Mouse (Mus musculus): ENCODE measurements at regions not wholly inside any gene's neighbourhood (a gene's known extent, or its start where the extent isn't known, plus 50 kb on each side); places are given as distances from the start of the nearest gene placed in this dataset.

- Histone ChIP-seq H3K27ac (ENCODE audit: low read length) (no peak overlapping the region), H3K36me3 (ENCODE audit: insufficient read depth, low read length) (no peaks in the 10 kb centered on the region), H3K27me3 (ENCODE audit: insufficient read depth, low read length) (no peaks in the 10 kb centered on the region), H3K4me3 (ENCODE audit: low read length) (no peak overlapping the region), H3K4me1 (ENCODE audit: insufficient read depth, low read length) (no peaks in the 10 kb centered on the region), H3K9me3 (ENCODE audit: low read length) (no peaks in the 10 kb centered on the region), H3K4me2 (replicated peaks; ENCODE audit: low read depth, low read length) (no peak overlapping the region), H3K9ac (replicated peaks; ENCODE audit: low read length) (no peak overlapping the region)
- ATAC-seq (ENCODE audit: low FRiP score, low TSS enrichment) = peak; percentile 31; the same call in 1 of the 2 replicates
- 57% methylated on average over 3 of the region's 3 CpGs for WGBS
Measured at GRCm38 (mm10) chr5:41369907-41370306, 338.1 kb downstream of the Rab28 start.

GRCm38 (mm10) chr5:41365883-41366282 is 342.1 kb downstream of the Rab28 start:
- no peaks in the 10 kb centered on the region for H3K36me3 ChIP-seq (ENCODE audit: insufficient read depth, low read length)
- no peak overlapping the region for H3K9ac ChIP-seq (replicated peaks; ENCODE audit: low read length)
- no peak overlapping the region for H3K27ac ChIP-seq (ENCODE audit: low read length)
- no peak overlapping the region for H3K4me3 ChIP-seq (ENCODE audit: low read length)
- no peaks in the 10 kb centered on the region for H3K4me1 ChIP-seq (ENCODE audit: insufficient read depth, low read length)
- H3K27me3 ChIP-seq (ENCODE audit: insufficient read depth, low read length) = no peaks in the 10 kb centered on the region
- no peaks in the 10 kb centered on the region for H3K9me3 ChIP-seq (ENCODE audit: low read length)
- ATAC-seq (ENCODE audit: low FRiP score, low TSS enrichment) = no peak
- no peak overlapping the region for H3K4me2 ChIP-seq (replicated peaks; ENCODE audit: low read depth, low read length)
- 56% methylated on average over 4 of the region's 4 CpGs for whole genome bisulfite sequencing

GRCm38 (mm10) chr5:41348410-41348821 is 359.5 kb downstream of the Rab28 start:
- Histone ChIP-seq H3K4me1 (ENCODE audit: insufficient read depth, low read length) (no peaks in the 10 kb centered on the region), H3K36me3 (ENCODE audit: insufficient read depth, low read length) (no peaks in the 10 kb centered on the region), H3K9me3 (ENCODE audit: low read length) (no peaks in the 10 kb centered on the region), H3K9ac (replicated peaks; ENCODE audit: low read length) (no peak overlapping the region), H3K27me3 (ENCODE audit: insufficient read depth, low read length) (no peaks in the 10 kb centered on the region), H3K27ac (ENCODE audit: low read length) (no peak overlapping the region), H3K4me3 (ENCODE audit: low read length) (no peak overlapping the region), H3K4me2 (replicated peaks; ENCODE audit: low read depth, low read length) (no peak overlapping the region)
- no peak for ATAC-seq (ENCODE audit: low FRiP score, low TSS enrichment)
- WGBS = 58% methylated on average over 2 of the region's 2 CpGs

GRCm38 (mm10) chr5:41347416-41347815 is 360.5 kb downstream of the Rab28 start:
- 89% methylated on average over 3 of the region's 3 CpGs for WGBS
- Histone ChIP-seq H3K9ac (replicated peaks; ENCODE audit: low read length) (no peak overlapping the region), H3K27ac (ENCODE audit: low read length) (no peak overlapping the region), H3K36me3 (ENCODE audit: insufficient read depth, low read length) (no peaks in the 10 kb centered on the region), H3K4me3 (ENCODE audit: low read length) (no peak overlapping the region), H3K9me3 (ENCODE audit: low read length) (no peaks in the 10 kb centered on the region), H3K27me3 (ENCODE audit: insufficient read depth, low read length) (no peaks in the 10 kb centered on the region), H3K4me1 (ENCODE audit: insufficient read depth, low read length) (no peaks in the 10 kb centered on the region), H3K4me2 (replicated peaks; ENCODE audit: low read depth, low read length) (no peak overlapping the region)
- no peak for ATAC-seq (ENCODE audit: low FRiP score, low TSS enrichment)

GRCm38 (mm10) chr5:41340581-41340980 is 367.4 kb downstream of the Rab28 start:
- H3K9ac ChIP-seq (replicated peaks; ENCODE audit: low read length) = no peak overlapping the region
- no peak overlapping the region for H3K4me3 ChIP-seq (ENCODE audit: low read length)
- WGBS = 74% methylated on average over 1 of the region's 1 CpGs
- no peak overlapping the region for H3K4me2 ChIP-seq (replicated peaks; ENCODE audit: low read depth, low read length)
- H3K27ac ChIP-seq (ENCODE audit: low read length) = no peak overlapping the region
- H3K9me3 ChIP-seq (ENCODE audit: low read length) = no peaks in the 10 kb centered on the region
- no peaks in the 10 kb centered on the region for H3K27me3 ChIP-seq (ENCODE audit: insufficient read depth, low read length)
- no peaks in the 10 kb centered on the region for H3K36me3 ChIP-seq (ENCODE audit: insufficient read depth, low read length)
- no peak for ATAC-seq (ENCODE audit: low FRiP score, low TSS enrichment)
- no peaks in the 10 kb centered on the region for H3K4me1 ChIP-seq (ENCODE audit: insufficient read depth, low read length)

- 28% methylated on average over 1 of the region's 1 CpGs for WGBS
- no peaks in the 10 kb centered on the region for H3K9me3 ChIP-seq (ENCODE audit: low read length)
- H3K9ac ChIP-seq (replicated peaks; ENCODE audit: low read length) = no peak overlapping the region
Measured at GRCm38 (mm10) chr5:41296440-41296839, 411.5 kb downstream of the Rab28 start.

GRCm38 (mm10) chr5:41266731-41267130 is 441.2 kb downstream of the Rab28 start:
- Histone ChIP-seq H3K36me3 (ENCODE audit: insufficient read depth, low read length) (no peaks in the 10 kb centered on the region), H3K4me2 (replicated peaks; ENCODE audit: low read depth, low read length) (no peak overlapping the region), H3K9ac (replicated peaks; ENCODE audit: low read length) (no peak overlapping the region), H3K27me3 (ENCODE audit: insufficient read depth, low read length) (no peaks in the 10 kb centered on the region), H3K9me3 (ENCODE audit: low read length) (no peaks in the 10 kb centered on the region), H3K4me3 (ENCODE audit: low read length) (no peak overlapping the region), H3K4me1 (ENCODE audit: insufficient read depth, low read length) (no peaks in the 10 kb centered on the region), H3K27ac (ENCODE audit: low read length) (no peak overlapping the region)
- ATAC-seq (ENCODE audit: low FRiP score, low TSS enrichment) = no peak

More at GRCm38 (mm10) chr5:41296440-41296839, 411.5 kb downstream of the Rab28 start:
- H3K4me3 ChIP-seq (ENCODE audit: low read length) = no peak overlapping the region
- no peaks in the 10 kb centered on the region for H3K36me3 ChIP-seq (ENCODE audit: insufficient read depth, low read length)
- H3K4me1 ChIP-seq (ENCODE audit: insufficient read depth, low read length) = no peaks in the 10 kb centered on the region
- H3K27ac ChIP-seq (ENCODE audit: low read length) = no peak overlapping the region
- H3K4me2 ChIP-seq (replicated peaks; ENCODE audit: low read depth, low read length) = no peak overlapping the region
- H3K27me3 ChIP-seq (ENCODE audit: insufficient read depth, low read length) = no peaks in the 10 kb centered on the region
- no peak for ATAC-seq (ENCODE audit: low FRiP score, low TSS enrichment)

- no peak for ATAC-seq (ENCODE audit: low FRiP score, low TSS enrichment)
Measured at GRCm38 (mm10) chr5:41266317-41266716, 441.6 kb downstream of the Rab28 start.

GRCm38 (mm10) chr5:41261654-41262237 is 446.2 kb downstream of the Rab28 start:
- Histone ChIP-seq H3K27ac (ENCODE audit: low read length) (no peak overlapping the region), H3K9ac (replicated peaks; ENCODE audit: low read length) (no peak overlapping the region), H3K4me2 (replicated peaks; ENCODE audit: low read depth, low read length) (no peak overlapping the region), H3K4me1 (ENCODE audit: insufficient read depth, low read length) (no peaks in the 10 kb centered on the region), H3K4me3 (ENCODE audit: low read length) (no peak overlapping the region), H3K36me3 (ENCODE audit: insufficient read depth, low read length) (no peaks in the 10 kb centered on the region), H3K27me3 (ENCODE audit: insufficient read depth, low read length) (no peaks in the 10 kb centered on the region), H3K9me3 (ENCODE audit: low read length) (no peaks in the 10 kb centered on the region)
- ATAC-seq (ENCODE audit: low FRiP score, low TSS enrichment) = no peak
- 62% methylated on average over 5 of the region's 5 CpGs for WGBS

More at GRCm38 (mm10) chr5:41266317-41266716, 441.6 kb downstream of the Rab28 start:
- Histone ChIP-seq H3K27me3 (ENCODE audit: insufficient read depth, low read length) (no peaks in the 10 kb centered on the region), H3K9me3 (ENCODE audit: low read length) (no peaks in the 10 kb centered on the region), H3K4me2 (replicated peaks; ENCODE audit: low read depth, low read length) (no peak overlapping the region), H3K4me3 (ENCODE audit: low read length) (no peak overlapping the region), H3K27ac (ENCODE audit: low read length) (no peak overlapping the region), H3K9ac (replicated peaks; ENCODE audit: low read length) (no peak overlapping the region), H3K36me3 (ENCODE audit: insufficient read depth, low read length) (no peaks in the 10 kb centered on the region), H3K4me1 (ENCODE audit: insufficient read depth, low read length) (no peaks in the 10 kb centered on the region)
- 35% methylated on average over 2 of the region's 2 CpGs for WGBS
